Mouse (Mus musculus): ENCODE measurements at regions not wholly inside any gene's neighbourhood (a gene's known extent, or its start where the extent isn't known, plus 50 kb on each side); places are given as distances from the start of the nearest gene placed in this dataset.

- DNase-seq (ENCODE audit: low spot score in 2 of 2), result no peak
- intact Hi-C loops (cut with DNase I), result no loop called here
These were observed 51.2 kb upstream of the Rhox5 start for GRCm38 (mm10) chrX:37753474-37753873.

GRCm38 (mm10) chrX:37754385-37754784 is 50.3 kb upstream of the Rhox5 start:
- DNase-seq (ENCODE audit: low spot score in 2 of 2), result peak in 1 of 2 experiments; percentile 0
- intact Hi-C loops (cut with DNase I), result no loop called here

Measured in left cerebral cortex, postnatal 25 days (tissue).